Mouse (Mus musculus) midbrain, embryonic 14.5 days (tissue): ENCODE data around the gene Tmem267. TPM values are rescaled to one million over a fixed set of nuclear protein-coding genes. Genes with fewer than 3 reads are reported as not detected.
A peak's percentile ranks its signal among the peaks of the same experiment; 100 is the strongest.

Experiments
- ATAC-seq: fragments of 200-750 bp; cut with Nextera tagmentation; 2 replicates; pipeline ENCODE4 v1.8.0; 2017; ENCODE audit warnings: moderate number of reproducible peaks, moderate library complexity; ENCODE audit not compliant: low FRiP score, low TSS enrichment
- DNase-seq: peaks from one replicate; pipeline ENCODE4 v3.0.0-alpha.2; 2015
- H3K27ac ChIP-seq: fragments of 300-500 bp; sonication (generic); replicated peaks from 2 replicates; pipeline ENCODE4 v1.5.1; 2014; ENCODE audit warnings: mild to moderate bottlenecking, low read depth, low read length, moderate library complexity
- H3K27me3 ChIP-seq: fragments of 300-500 bp; sonication (generic); 2 replicates; pipeline ENCODE4 v1.6.1; 2014; ENCODE audit warnings: low read length, control low read depth, mixed read lengths; ENCODE audit not compliant: control insufficient read depth, insufficient read depth
- H3K36me3 ChIP-seq: fragments of 300-500 bp; sonication (generic); 2 replicates; pipeline ENCODE4 v1.6.1; 2014; ENCODE audit warnings: low read length, control low read depth; ENCODE audit not compliant: control insufficient read depth, insufficient read depth
- H3K4me1 ChIP-seq: fragments of 300-500 bp; sonication (generic); 2 replicates; pipeline ENCODE4 v1.6.1; 2014; ENCODE audit warnings: mild to moderate bottlenecking, antibody characterized with exemption, low read length, control low read depth; ENCODE audit not compliant: control insufficient read depth, insufficient read depth
- H3K4me2 ChIP-seq: fragments of 300-500 bp; sonication (generic); 2 replicates; pipeline ENCODE4 v1.6.1; 2014; ENCODE audit warnings: mild to moderate bottlenecking, low read length, moderate library complexity
- H3K4me3 ChIP-seq: fragments of 300-500 bp; sonication (generic); replicated peaks from 2 replicates; pipeline ENCODE4 v1.5.1; 2014; ENCODE audit warnings: low read depth, low read length
- H3K9ac ChIP-seq: fragments of 300-500 bp; sonication (generic); replicated peaks from 2 replicates; pipeline ENCODE4 v1.6.1; 2014; ENCODE audit warnings: mild to moderate bottlenecking, low read length, moderate library complexity
- H3K9me3 ChIP-seq: fragments of 300-500 bp; sonication (generic); 2 replicates; pipeline ENCODE4 v1.6.1; 2016; ENCODE audit warnings: low read length, control low read depth, mixed read lengths; ENCODE audit not compliant: control insufficient read depth
- WGBS: fragments of 180-500 bp; shearing (Covaris S2); extraction: QIAGEN DNeasy Blood & Tissue Kit; methylation state at CpG from one replicate; pipeline ENCODE4 v1.1.7; 2014; 5-methylcytosine and 5-hydroxymethylcytosine counted together
- polyA plus RNA-seq: library from polyadenylated mRNA; unstranded; fragments of >200 nt; fragmentation: Nextera tagmentation; extraction: Ambion mirVana; gene quantifications from 2 replicates; pipeline ENCODE4 v1.2.1, GENCODE M21; 2014

The Tmem267 gene
- polyA plus RNA-seq = 4.2 and 6.6 TPM in 2 replicates

GRCm38 (mm10) chr13:119487880-119488580 is at the start of gene Tmem267, which contains the start of gene 3110070M22Rik:
Gene Tmem267 (plus strand): TSS chr13:119488039.
Gene 3110070M22Rik (minus strand): TSS chr13:119488383.
- Histone ChIP-seq H3K4me2 (no peak within 1 kb of the TSS; the same call in 1 of the 2 replicates), H3K36me3 (peaks cover 24% of the 10 kb centered on the region), H3K27me3 (no peaks in the 10 kb centered on the region), H3K4me1 (no peaks in the 10 kb centered on the region), H3K9ac (no peak within 1 kb of the TSS; the same call in none of the 2 replicates), H3K27ac (no peak within 1 kb of the TSS), H3K9me3 (peaks cover 5% of the 10 kb centered on the region), H3K4me3 (no peak within 1 kb of the TSS)
- DNase-seq (peak; percentile 96), ATAC-seq (no peak)
- 66% methylated on average over 87 of the region's 87 CpGs for WGBS

- no peak overlapping the region for H3K27ac ChIP-seq
Measured at GRCm38 (mm10) chr13:119442244-119442643, 45.6 kb upstream of the Tmem267 start.

GRCm38 (mm10) chr13:119453563-119453962 is 34.3 kb upstream of the Tmem267 start:
- WGBS = 97% methylated on average over 4 of the region's 4 CpGs
- Histone ChIP-seq H3K36me3 (peaks cover 57% of the 10 kb centered on the region), H3K4me2 (no peak overlapping the region)

More at GRCm38 (mm10) chr13:119442244-119442643, 45.6 kb upstream of the Tmem267 start:
- Histone ChIP-seq H3K4me3 (no peak overlapping the region), H3K27me3 (no peaks in the 10 kb centered on the region), H3K9ac (no peak overlapping the region), H3K4me2 (no peak overlapping the region), H3K9me3 (no peaks in the 10 kb centered on the region), H3K36me3 (peaks cover 63% of the 10 kb centered on the region), H3K4me1 (no peaks in the 10 kb centered on the region)
- 98% methylated on average over 1 of the region's 1 CpGs for WGBS
- no peak for ATAC-seq
- DNase-seq = no peak

GRCm38 (mm10) chr13:119455082-119455481 is 32.8 kb upstream of the Tmem267 start:
- Histone ChIP-seq H3K4me1 (no peaks in the 10 kb centered on the region), H3K27me3 (no peaks in the 10 kb centered on the region), H3K9ac (no peak overlapping the region), H3K9me3 (no peaks in the 10 kb centered on the region), H3K4me3 (no peak overlapping the region), H3K4me2 (no peak overlapping the region), H3K36me3 (peaks cover 61% of the 10 kb centered on the region), H3K27ac (no peak overlapping the region)
- ATAC-seq (no peak), DNase-seq (no peak)

More at GRCm38 (mm10) chr13:119453563-119453962, 34.3 kb upstream of the Tmem267 start:
- no peak overlapping the region for H3K27ac ChIP-seq
- ATAC-seq = no peak
- H3K9me3 ChIP-seq = no peaks in the 10 kb centered on the region
- no peak overlapping the region for H3K9ac ChIP-seq
- no peak for DNase-seq
- H3K27me3 ChIP-seq = no peaks in the 10 kb centered on the region
- H3K4me3 ChIP-seq = no peak overlapping the region
- H3K4me1 ChIP-seq = no peaks in the 10 kb centered on the region

- H3K4me1 ChIP-seq = no peaks in the 10 kb centered on the region
- DNase-seq = no peak
- H3K36me3 ChIP-seq = peaks cover 48% of the 10 kb centered on the region
- 95% methylated on average over 7 of the region's 7 CpGs for WGBS
- H3K4me3 ChIP-seq = no peak overlapping the region
- H3K9me3 ChIP-seq = no peaks in the 10 kb centered on the region
- no peak overlapping the region for H3K4me2 ChIP-seq
- H3K9ac ChIP-seq = no peak overlapping the region
- ATAC-seq = no peak
- no peaks in the 10 kb centered on the region for H3K27me3 ChIP-seq
- no peak overlapping the region for H3K27ac ChIP-seq
Measured at GRCm38 (mm10) chr13:119456342-119456741, 31.5 kb upstream of the Tmem267 start.

GRCm38 (mm10) chr13:119461900-119462595 is 25.8 kb upstream of the Tmem267 start:
- Histone ChIP-seq H3K36me3 (peaks cover 25% of the 10 kb centered on the region), H3K4me2 (peak overlapping the region; percentile 65), H3K27me3 (no peaks in the 10 kb centered on the region), H3K4me3 (peak overlapping the region; percentile 55), H3K27ac (peak overlapping the region; percentile 78), H3K4me1 (peaks cover 17% of the 10 kb centered on the region; the same call in 1 of the 2 replicates), H3K9me3 (no peaks in the 10 kb centered on the region), H3K9ac (peak overlapping the region; percentile 57)
- peak; percentile 65 for ATAC-seq
- 4% methylated on average over 10 of the region's 10 CpGs for WGBS
- DNase-seq = peak; percentile 1

GRCm38 (mm10) chr13:119462596-119463560 is 25.0 kb upstream of the Tmem267 start, which contains the start of gene 4833420G17Rik:
Gene 4833420G17Rik (plus strand): TSS chr13:119462768.
- DNase-seq (peak; percentile 96), ATAC-seq (peak; percentile 95)
- Histone ChIP-seq H3K9me3 (no peaks in the 10 kb centered on the region), H3K27ac (peak within 1 kb of the TSS; percentile 78), H3K4me1 (peaks cover 17% of the 10 kb centered on the region; the same call in 1 of the 2 replicates), H3K9ac (peak within 1 kb of the TSS; percentile 57), H3K4me2 (peak within 1 kb of the TSS; percentile 65), H3K27me3 (no peaks in the 10 kb centered on the region), H3K4me3 (peak within 1 kb of the TSS; percentile 55), H3K36me3 (peaks cover 28% of the 10 kb centered on the region)
- WGBS = 2% methylated on average over 57 of the region's 57 CpGs

- no peak overlapping the region for H3K4me2 ChIP-seq
- no peak overlapping the region for H3K27ac ChIP-seq
- DNase-seq (no peak), ATAC-seq (no peak)
- no peaks in the 10 kb centered on the region for H3K4me1 ChIP-seq
- H3K9me3 ChIP-seq = no peaks in the 10 kb centered on the region
- 83% methylated on average over 9 of the region's 9 CpGs for WGBS
- no peak overlapping the region for H3K4me3 ChIP-seq
- no peaks in the 10 kb centered on the region for H3K27me3 ChIP-seq
- H3K9ac ChIP-seq = no peak overlapping the region
- peaks cover 89% of the 10 kb centered on the region for H3K36me3 ChIP-seq
Measured at GRCm38 (mm10) chr13:119476631-119477030, 11.2 kb upstream of the Tmem267 start.
